Mouse (Mus musculus) heart, adult 2 months (tissue): ENCODE data around the gene Shisal2a. TPM values are rescaled to one million over a fixed set of nuclear protein-coding genes. Genes with fewer than 3 reads are reported as not detected.
A peak's percentile ranks its signal among the peaks of the same experiment; 100 is the strongest.

ENCODE experiments used
- DNase-seq, 2 experiments: peaks; one replicate each; pipeline ENCODE4 v3.0.0; 2021
- H3K27ac ChIP-seq: fragments of 200-600 bp; 2 replicates; pipeline ENCODE4 v1.8.1; 2022
- H3K27me3 ChIP-seq: fragments of 200-500 bp; 2 replicates; pipeline ENCODE4 v1.6.1; 2012; ENCODE audit warnings: mild to moderate bottlenecking, low read length, inconsistent platforms, mixed read lengths; ENCODE audit not compliant: control insufficient read depth, insufficient read depth
- H3K36me3 ChIP-seq: fragments of 200-500 bp; 2 replicates; pipeline ENCODE4 v1.6.1; 2012; ENCODE audit warnings: low read length, inconsistent platforms; ENCODE audit not compliant: control insufficient read depth, insufficient read depth
- H3K4me1 ChIP-seq: fragments of 200-500 bp; 2 replicates; pipeline ENCODE4 v1.6.1; 2011; ENCODE audit warnings: low read length; ENCODE audit not compliant: control insufficient read depth, insufficient read depth
- H3K4me3 ChIP-seq: fragments of 200-600 bp; 2 replicates; pipeline ENCODE4 v1.8.1; 2022
- H3K79me2 ChIP-seq: fragments of 200-500 bp; replicated peaks from 2 replicates; pipeline ENCODE4 v1.6.1; 2012; ENCODE audit warnings: mild to moderate bottlenecking, inconsistent platforms, low read length, moderate library complexity, mixed read lengths; ENCODE audit not compliant: control insufficient read depth, insufficient read depth
- H3K9ac ChIP-seq: fragments of 200-500 bp; 2 replicates; pipeline ENCODE4 v1.6.1; 2012; ENCODE audit warnings: low read depth, mild to moderate bottlenecking, control low read depth, inconsistent platforms, low read length, mixed read lengths
- CTCF ChIP-seq: fragments of 200-600 bp; IDR thresholded peaks from 2 replicates; pipeline ENCODE4 v1.8.1; 2022; ENCODE audit warnings: antibody characterized with exemption, mild to moderate bottlenecking, moderate library complexity
- EP300 ChIP-seq: fragments of 200-500 bp; IDR thresholded peaks from 2 replicates; pipeline ENCODE4 v1.6.1; 2011; ENCODE audit warnings: low read depth, low read length, control low read depth; ENCODE audit not compliant: insufficient read depth
- POLR2A ChIP-seq: fragments of 200-500 bp; IDR thresholded peaks from 2 replicates; pipeline ENCODE4 v1.6.1; 2011; ENCODE audit warnings: mild to moderate bottlenecking, low read depth, low read length, control low read depth; ENCODE audit not compliant: insufficient read depth
- WGBS: fragments of 180-500 bp; shearing (Covaris S2); methylation state at CpG from one replicate; pipeline ENCODE4 v1.1.7; 2018; 5-methylcytosine and 5-hydroxymethylcytosine counted together
- intact Hi-C: fragments of 180-260 bp; cut with DNase I; formaldehyde crosslinking; loops from one replicate; pipeline ENCODE4 v1.15.1; 2025
- polyA plus RNA-seq: library from polyadenylated mRNA; depleted of rRNA; stranded (reverse); fragments of >200 nt; gene quantifications from 2 replicates; pipeline ENCODE4 v1.2.3, GENCODE M21; 2012
- total RNA-seq, 2 experiments: library from RNA; stranded (reverse); gene quantifications; 2 replicates each; pipeline ENCODE4 v1.2.3; 2021

The Shisal2a gene
- total and polyA plus RNA-seq, 3 experiments = not detected

DNA sequence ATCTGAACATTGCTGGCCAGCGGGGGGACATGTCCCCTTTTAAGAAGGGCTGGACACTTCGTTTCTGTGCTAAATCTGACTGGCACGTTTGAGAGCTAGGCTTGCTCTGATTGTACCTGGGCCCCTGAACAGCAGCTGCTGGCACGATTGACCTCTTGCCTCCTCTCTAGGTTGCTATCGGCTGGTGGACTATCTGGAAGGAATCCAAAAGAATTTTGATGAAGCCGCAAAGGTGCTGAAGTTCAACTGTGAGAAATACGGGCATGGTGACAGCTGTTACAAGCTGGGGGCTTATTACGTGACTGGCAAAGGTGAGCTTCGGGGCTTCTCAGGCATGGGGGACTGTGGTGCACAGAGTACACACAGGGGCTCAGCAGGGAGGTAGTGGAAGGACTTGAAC, 51.1 kb downstream of the Shisal2a start:
- DNase-seq = no peak
- TF ChIP-seq POLR2A (no peak), EP300 (no peak), CTCF (no peak)
- H3K4me3 ChIP-seq = no peak overlapping the region
- WGBS = 63% methylated on average over 9 of the region's 9 CpGs
- intact Hi-C loops = no loop called here
- H3K9ac ChIP-seq = no peak overlapping the region
- H3K27me3 ChIP-seq = no peaks in the 10 kb centered on the region
- peaks cover 6% of the 10 kb centered on the region for H3K36me3 ChIP-seq
- H3K79me2 ChIP-seq = no peaks in the 10 kb centered on the region
- no peak overlapping the region for H3K27ac ChIP-seq
- peaks cover 3% of the 10 kb centered on the region for H3K4me1 ChIP-seq

DNA sequence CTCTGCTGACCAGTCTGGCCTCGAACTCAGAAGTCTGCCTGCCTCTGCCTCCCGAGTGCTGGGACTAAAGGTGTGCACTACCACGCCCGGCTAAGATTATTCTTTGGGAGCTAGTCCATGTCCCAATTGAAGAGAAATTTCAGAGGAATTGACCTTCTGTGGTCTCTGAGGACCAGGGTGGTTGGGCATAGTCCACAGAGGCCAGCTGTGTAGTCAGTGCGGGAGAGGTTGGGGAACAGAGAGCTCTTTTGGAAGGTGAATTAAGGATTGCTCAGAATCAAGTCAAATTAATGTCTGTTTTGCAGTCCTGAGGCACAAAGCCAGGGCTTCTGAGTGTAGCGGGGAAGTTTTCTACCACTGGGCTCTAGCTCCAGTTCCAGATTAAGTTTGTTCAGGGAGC, 53.3 kb downstream of the Shisal2a start:
- DNase-seq = no peak
- peaks cover 6% of the 10 kb centered on the region; the same call in 1 of the 2 replicates for H3K36me3 ChIP-seq
- 89% methylated on average over 6 of the region's 6 CpGs for WGBS
- no peaks in the 10 kb centered on the region for H3K27me3 ChIP-seq
- TF ChIP-seq EP300 (no peak), CTCF (no peak), POLR2A (no peak)
- no peak overlapping the region for H3K9ac ChIP-seq
- H3K79me2 ChIP-seq = no peaks in the 10 kb centered on the region
- no peak overlapping the region for H3K27ac ChIP-seq
- no peak overlapping the region for H3K4me3 ChIP-seq
- H3K4me1 ChIP-seq = peaks cover 1% of the 10 kb centered on the region
- intact Hi-C loops = loop anchor here (5.0 to 10.0 kb wide), 4 partner anchors 213 to 438 kb away; no protein-coding TSS in a partner anchor

DNA sequence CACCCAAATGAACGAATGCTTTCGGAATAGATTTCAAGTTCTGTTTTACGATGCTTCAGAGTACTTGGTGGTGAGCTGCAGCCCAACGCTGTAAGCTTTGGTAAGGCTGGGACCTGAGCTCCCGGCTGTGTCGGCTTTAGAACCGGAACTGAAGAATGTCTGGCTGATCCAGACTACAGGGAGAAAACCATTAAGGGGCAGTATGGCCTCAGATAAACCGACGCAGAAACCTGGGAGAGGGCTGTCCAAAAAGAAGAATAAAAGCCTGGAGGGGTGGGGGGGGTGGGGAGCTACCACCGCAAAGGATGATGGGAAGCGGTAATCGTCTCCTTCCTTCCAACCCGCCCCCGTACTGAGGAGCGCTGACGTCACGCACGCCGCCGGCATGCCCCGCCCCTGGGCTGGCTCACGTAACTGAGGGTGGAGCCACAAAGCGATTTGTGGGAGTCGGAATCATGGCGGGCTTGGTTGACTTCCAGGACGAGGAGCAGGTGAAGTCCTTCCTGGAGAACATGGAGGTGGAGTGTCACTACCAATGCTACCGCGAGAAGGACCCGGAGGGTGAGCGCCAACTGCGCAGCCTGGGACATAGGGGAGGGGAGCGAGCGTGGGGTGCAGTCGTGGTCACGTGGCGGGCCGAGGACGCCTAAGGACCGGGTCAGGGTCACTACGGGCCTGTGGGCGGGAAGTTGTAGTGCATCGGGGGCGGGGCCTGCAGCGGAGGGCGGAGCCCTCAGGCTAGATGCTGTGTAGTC, 55.2 kb downstream of the Shisal2a start, which contains the start of gene Coa7:
TSS of gene Coa7 (plus strand) at position 411 of the 755 bp plus-strand sequence.
- intact Hi-C loops = loop anchor here (1.0 to 10.0 kb wide), 6 partner anchors 26 to 436 kb away; no protein-coding TSS in a partner anchor
- Histone ChIP-seq H3K27me3 (no peaks in the 10 kb centered on the region), H3K4me3 (peak within 1 kb of the TSS; percentile 95), H3K9ac (peak within 1 kb of the TSS; percentile 72), H3K36me3 (peaks cover 3% of the 10 kb centered on the region; the same call in 1 of the 2 replicates), H3K27ac (peak within 1 kb of the TSS; percentile 99), H3K79me2 (no peaks in the 10 kb centered on the region), H3K4me1 (peaks cover 1% of the 10 kb centered on the region)
- WGBS = under 1% methylated on average over 45 of the region's 45 CpGs
- TF ChIP-seq EP300 (peak; percentile 78; the same call in 1 of the 2 replicates), POLR2A (peak; percentile 74), CTCF (0 out of 2 replicates have a peak, but pooled peaks have one; percentile 0)
- DNase-seq = peak; percentile 96 to 98

DNA sequence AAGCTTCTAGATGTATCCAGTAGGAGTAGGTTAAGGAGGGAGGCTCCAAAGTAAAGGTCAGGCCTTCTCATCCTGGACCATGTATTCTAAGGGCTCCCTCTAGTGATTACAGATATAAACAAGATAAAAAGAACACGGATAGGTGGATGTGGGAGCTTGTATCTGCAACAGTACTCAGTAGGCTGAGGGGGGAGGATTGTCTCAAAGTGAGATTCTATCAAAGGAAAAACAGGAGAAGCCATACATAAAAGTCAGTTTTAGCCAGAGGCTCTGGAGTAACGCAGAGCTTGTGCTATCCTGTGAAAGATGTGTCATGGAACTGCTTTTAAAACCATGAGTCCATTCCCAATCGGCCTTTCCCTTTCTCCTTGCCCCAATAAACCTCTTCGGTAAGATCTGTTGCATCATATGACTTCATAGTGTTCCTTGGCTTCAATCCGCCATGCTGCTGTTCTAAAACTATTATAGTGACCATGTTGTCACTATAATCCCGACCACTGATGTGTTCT, 56.0 kb downstream of the Shisal2a start:
- peak overlapping the region; percentile 95 for H3K4me3 ChIP-seq
- H3K79me2 ChIP-seq = no peaks in the 10 kb centered on the region
- intact Hi-C loops = loop anchor here (1.0 to 10.0 kb wide), 6 partner anchors 25 to 435 kb away; no protein-coding TSS in a partner anchor
- H3K4me1 ChIP-seq = peaks cover 1% of the 10 kb centered on the region
- no peaks in the 10 kb centered on the region for H3K27me3 ChIP-seq
- no peak for DNase-seq
- peak overlapping the region; percentile 99 for H3K27ac ChIP-seq
- H3K9ac ChIP-seq = peak overlapping the region; percentile 72; the same call in 1 of the 2 replicates
- WGBS = 28% methylated on average over 6 of the region's 6 CpGs
- TF ChIP-seq CTCF (peak; percentile 75), POLR2A (no peak), EP300 (no peak)
- peaks cover 3% of the 10 kb centered on the region; the same call in 1 of the 2 replicates for H3K36me3 ChIP-seq

DNA sequence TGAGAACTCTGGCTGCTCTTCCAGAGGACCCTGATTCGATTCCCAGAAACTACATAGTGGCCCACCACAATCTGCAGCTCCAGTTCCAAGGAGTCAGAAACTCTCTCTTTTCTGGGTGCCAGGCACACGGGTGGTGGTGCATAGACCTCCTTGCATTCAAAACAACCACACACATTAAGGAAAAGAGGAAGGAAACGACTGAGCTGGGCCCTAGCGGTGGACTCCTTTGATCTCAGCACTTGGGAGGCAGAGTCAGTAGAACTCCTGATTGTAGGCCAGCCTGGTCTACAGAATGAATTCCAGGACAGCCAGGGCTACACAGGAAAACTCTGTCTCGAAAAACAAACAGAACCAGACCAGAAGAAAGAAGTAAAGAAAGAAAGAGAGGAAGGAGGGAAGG, 59.6 kb downstream of the Shisal2a start:
- no peaks in the 10 kb centered on the region; the same call in 1 of the 2 replicates for H3K36me3 ChIP-seq
- no peaks in the 10 kb centered on the region for H3K27me3 ChIP-seq
- no peak for TF ChIP-seq EP300
- no peak for TF ChIP-seq POLR2A
- no peak for TF ChIP-seq CTCF
- H3K4me1 ChIP-seq = peaks cover 3% of the 10 kb centered on the region
- no peak overlapping the region; the same call in 1 of the 2 replicates for H3K27ac ChIP-seq
- intact Hi-C loops = loop anchor here (10.0 kb wide), 1 partner anchor 249 kb away; no protein-coding TSS in a partner anchor
- no peaks in the 10 kb centered on the region for H3K79me2 ChIP-seq
- H3K4me3 ChIP-seq = no peak overlapping the region
- no peak overlapping the region for H3K9ac ChIP-seq
- no peak for DNase-seq
- WGBS = 59% methylated on average over 5 of the region's 5 CpGs
